Mouse (Mus musculus): ENCODE data around the gene Gm17416. TPM values are rescaled to one million over a fixed set of nuclear protein-coding genes. Genes with fewer than 3 reads are reported as not detected.

Gm17416 gene
- polyA plus RNA-seq (2014; fragmentation: Nextera tagmentation; extraction: Ambion mirVana), result not detected in 2 replicates

DNA sequence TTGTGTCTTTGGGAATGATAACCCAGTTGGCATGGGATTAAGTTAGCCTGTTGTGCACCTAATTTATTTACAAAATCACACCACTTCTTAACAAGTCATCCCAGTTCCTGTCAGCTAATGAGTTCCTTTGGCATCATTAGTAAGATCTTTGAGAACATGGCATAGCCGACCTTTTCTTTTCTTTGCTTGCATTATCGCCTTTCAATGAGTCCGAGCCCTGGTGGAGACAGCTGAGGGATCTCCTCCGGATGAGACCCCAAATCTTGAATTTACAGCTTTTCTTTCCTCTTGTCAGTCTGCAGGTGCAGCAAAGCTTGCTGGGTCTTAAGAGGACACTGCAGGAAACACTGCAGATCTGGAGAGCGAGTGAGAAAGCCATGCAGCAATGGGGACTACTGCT, at the start of gene Gm17416:
Gene Gm17416 (plus strand): TSS at position 301 of the 400 bp plus-strand sequence.
- Histone ChIP-seq H3K4me2 (ENCODE audit: low read depth, severe bottlenecking) (no peak within 1 kb of the TSS), H3K27ac (replicated peaks; ENCODE audit: low read depth, low read length) (no peak within 1 kb of the TSS), H3K4me3 (ENCODE audit: low read depth, low read length) (no peak within 1 kb of the TSS), H3K4me1 (ENCODE audit: control insufficient read depth, insufficient read depth, low read length) (no peaks in the 10 kb centered on the region), H3K27me3 (ENCODE audit: control insufficient read depth, insufficient read depth, low read length) (no peaks in the 10 kb centered on the region), H3K9me3 (ENCODE audit: control insufficient read depth, low read length) (no peaks in the 10 kb centered on the region), H3K9ac (ENCODE audit: low read length) (no peak within 1 kb of the TSS), H3K36me3 (ENCODE audit: control insufficient read depth, insufficient read depth, low read length) (no peaks in the 10 kb centered on the region)
- DNase-seq (ENCODE audit: low spot score) (no peak), ATAC-seq (ENCODE audit: insufficient number of reproducible peaks, low FRiP score, low TSS enrichment, low read depth) (no peak)
- WGBS, result 90% methylated on average over 5 of the region's 5 CpGs

DNA sequence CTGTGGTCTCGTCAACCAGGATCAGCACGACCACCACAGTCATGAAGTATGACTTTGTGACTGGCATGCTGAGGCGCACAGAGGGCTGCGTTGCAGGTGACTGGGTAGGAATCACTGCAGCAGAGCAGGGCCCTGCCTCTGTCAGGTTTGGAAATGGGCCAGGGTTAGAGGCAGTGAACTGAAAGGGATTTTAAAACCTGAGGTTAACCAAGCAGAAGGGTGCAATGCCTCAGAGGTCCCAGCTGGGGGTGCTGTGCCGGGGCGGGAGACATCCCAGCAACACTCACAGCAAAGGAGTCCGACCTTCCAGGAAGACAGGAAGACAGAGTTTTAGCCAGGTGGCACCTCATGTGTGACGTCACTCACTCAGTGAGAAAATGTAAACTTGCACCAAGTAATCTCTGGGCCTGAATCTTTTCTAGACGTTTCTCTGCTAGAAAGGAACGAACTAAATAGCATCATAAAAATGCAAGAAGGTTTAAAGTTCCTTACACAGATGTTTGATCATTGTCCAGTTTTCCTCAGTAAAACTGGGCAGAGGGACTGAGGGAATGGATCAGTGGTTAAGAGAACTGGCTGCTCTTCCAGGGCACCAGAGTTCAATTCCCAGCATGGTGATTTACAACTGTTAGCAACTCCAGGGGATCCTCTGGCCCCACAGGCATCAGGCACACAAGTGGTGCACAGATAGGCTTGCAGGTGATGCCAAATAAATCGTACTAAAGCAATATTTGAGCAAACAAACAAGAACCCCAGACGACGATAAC, 29.0 kb upstream of the Gm17416 start, which contains the start of gene Defb29:
Gene Defb29 (minus strand): TSS at position 155 of the 767 bp plus-strand sequence.
- Histone ChIP-seq H3K27me3 (ENCODE audit: control insufficient read depth, insufficient read depth, low read length) (no peaks in the 10 kb centered on the region), H3K9ac (ENCODE audit: low read length) (no peak within 1 kb of the TSS), H3K27ac (replicated peaks; ENCODE audit: low read depth, low read length) (no peak within 1 kb of the TSS), H3K4me2 (ENCODE audit: low read depth, severe bottlenecking) (no peak within 1 kb of the TSS), H3K4me3 (ENCODE audit: low read depth, low read length) (no peak within 1 kb of the TSS), H3K4me1 (ENCODE audit: control insufficient read depth, insufficient read depth, low read length) (no peaks in the 10 kb centered on the region), H3K36me3 (ENCODE audit: control insufficient read depth, insufficient read depth, low read length) (no peaks in the 10 kb centered on the region), H3K9me3 (ENCODE audit: control insufficient read depth, low read length) (no peaks in the 10 kb centered on the region)
- ATAC-seq (ENCODE audit: insufficient number of reproducible peaks, low FRiP score, low TSS enrichment, low read depth) (no peak), DNase-seq (ENCODE audit: low spot score) (no peak)
- 59% methylated on average over 13 of the region's 13 CpGs for WGBS

DNA sequence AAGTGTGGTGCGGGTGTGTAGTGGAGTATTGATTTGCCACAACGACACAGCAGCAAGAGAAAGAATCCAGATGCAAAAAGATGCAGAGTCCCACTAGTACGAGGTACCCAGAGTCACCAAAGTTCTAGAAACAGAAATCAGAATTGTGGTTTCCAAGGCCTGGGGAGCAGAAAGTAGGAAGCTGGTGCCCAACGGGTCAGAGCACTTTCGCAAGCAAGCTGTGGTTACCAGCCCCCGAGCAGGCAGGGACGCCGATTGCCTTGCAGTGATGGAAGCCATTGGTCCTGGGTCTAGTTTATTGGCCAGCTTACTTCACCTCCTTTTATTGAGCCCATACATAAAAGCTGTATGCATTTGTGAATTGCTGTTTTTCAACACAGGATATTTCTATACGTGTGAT, 27.2 kb upstream of the Gm17416 start:
- Histone ChIP-seq H3K27ac (replicated peaks; ENCODE audit: low read depth, low read length) (no peak overlapping the region), H3K4me1 (ENCODE audit: control insufficient read depth, insufficient read depth, low read length) (no peaks in the 10 kb centered on the region), H3K4me2 (ENCODE audit: low read depth, severe bottlenecking) (no peak overlapping the region), H3K36me3 (ENCODE audit: control insufficient read depth, insufficient read depth, low read length) (no peaks in the 10 kb centered on the region), H3K9me3 (ENCODE audit: control insufficient read depth, low read length) (no peaks in the 10 kb centered on the region), H3K27me3 (ENCODE audit: control insufficient read depth, insufficient read depth, low read length) (no peaks in the 10 kb centered on the region), H3K9ac (ENCODE audit: low read length) (no peak overlapping the region), H3K4me3 (ENCODE audit: low read depth, low read length) (no peak overlapping the region)
- DNase-seq (ENCODE audit: low spot score), result no peak
- 86% methylated on average over 9 of the region's 9 CpGs for WGBS
- no peak for ATAC-seq (ENCODE audit: insufficient number of reproducible peaks, low FRiP score, low TSS enrichment, low read depth)

DNA sequence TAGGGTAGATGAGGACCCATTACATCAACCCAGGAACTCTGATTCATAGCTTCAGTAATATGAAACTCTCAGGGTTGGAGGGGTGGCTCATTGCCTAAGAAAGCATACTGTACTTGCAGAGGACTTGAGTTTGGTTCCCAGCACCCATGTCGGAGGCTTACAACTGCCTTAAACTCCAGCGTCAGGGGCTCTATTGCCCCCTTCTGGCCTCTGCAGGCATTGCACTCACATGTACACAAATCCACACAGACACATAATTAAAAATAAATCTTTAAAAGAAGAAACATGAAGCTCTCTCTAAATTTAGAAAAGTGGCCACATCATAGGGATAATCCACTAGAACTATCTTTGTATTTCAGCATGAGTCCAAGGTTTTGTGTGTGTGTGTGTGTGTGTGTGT, 26.2 kb upstream of the Gm17416 start:
- Histone ChIP-seq H3K4me1 (ENCODE audit: control insufficient read depth, insufficient read depth, low read length) (no peaks in the 10 kb centered on the region), H3K9ac (ENCODE audit: low read length) (no peak overlapping the region), H3K9me3 (ENCODE audit: control insufficient read depth, low read length) (no peaks in the 10 kb centered on the region), H3K27ac (replicated peaks; ENCODE audit: low read depth, low read length) (no peak overlapping the region), H3K4me2 (ENCODE audit: low read depth, severe bottlenecking) (no peak overlapping the region), H3K36me3 (ENCODE audit: control insufficient read depth, insufficient read depth, low read length) (no peaks in the 10 kb centered on the region), H3K4me3 (ENCODE audit: low read depth, low read length) (no peak overlapping the region), H3K27me3 (ENCODE audit: control insufficient read depth, insufficient read depth, low read length) (no peaks in the 10 kb centered on the region)
- DNase-seq (ENCODE audit: low spot score), result no peak
- ATAC-seq (ENCODE audit: insufficient number of reproducible peaks, low FRiP score, low TSS enrichment, low read depth), result no peak
- WGBS, result 75% methylated on average over 2 of the region's 2 CpGs

DNA sequence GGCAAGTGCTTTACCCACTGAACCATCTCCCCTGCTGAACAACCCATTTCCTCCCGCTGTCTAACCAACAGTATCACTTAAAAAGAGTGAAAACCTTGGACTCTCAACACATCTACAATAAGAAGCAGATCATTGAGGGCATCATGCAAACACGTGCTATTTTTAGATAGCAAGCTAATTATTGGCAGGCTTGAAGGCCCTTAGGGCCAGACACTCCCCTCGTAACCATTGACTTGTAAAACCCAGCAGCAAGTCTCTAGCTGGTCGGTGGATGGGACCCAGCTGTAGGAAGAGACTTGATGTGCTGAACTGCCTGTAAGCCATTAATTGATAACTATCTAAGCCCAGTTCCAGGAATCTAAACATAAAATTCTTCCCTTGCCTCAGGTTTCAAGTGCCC, 25.7 kb upstream of the Gm17416 start:
- DNase-seq (ENCODE audit: low spot score) (no peak), ATAC-seq (ENCODE audit: insufficient number of reproducible peaks, low FRiP score, low TSS enrichment, low read depth) (no peak)
- Histone ChIP-seq H3K36me3 (ENCODE audit: control insufficient read depth, insufficient read depth, low read length) (no peaks in the 10 kb centered on the region), H3K4me1 (ENCODE audit: control insufficient read depth, insufficient read depth, low read length) (no peaks in the 10 kb centered on the region), H3K4me2 (ENCODE audit: low read depth, severe bottlenecking) (no peak overlapping the region), H3K9ac (ENCODE audit: low read length) (no peak overlapping the region), H3K27me3 (ENCODE audit: control insufficient read depth, insufficient read depth, low read length) (no peaks in the 10 kb centered on the region), H3K27ac (replicated peaks; ENCODE audit: low read depth, low read length) (no peak overlapping the region), H3K4me3 (ENCODE audit: low read depth, low read length) (no peak overlapping the region), H3K9me3 (ENCODE audit: control insufficient read depth, low read length) (no peaks in the 10 kb centered on the region)
- WGBS, result 66% methylated on average over 4 of the region's 4 CpGs

DNA sequence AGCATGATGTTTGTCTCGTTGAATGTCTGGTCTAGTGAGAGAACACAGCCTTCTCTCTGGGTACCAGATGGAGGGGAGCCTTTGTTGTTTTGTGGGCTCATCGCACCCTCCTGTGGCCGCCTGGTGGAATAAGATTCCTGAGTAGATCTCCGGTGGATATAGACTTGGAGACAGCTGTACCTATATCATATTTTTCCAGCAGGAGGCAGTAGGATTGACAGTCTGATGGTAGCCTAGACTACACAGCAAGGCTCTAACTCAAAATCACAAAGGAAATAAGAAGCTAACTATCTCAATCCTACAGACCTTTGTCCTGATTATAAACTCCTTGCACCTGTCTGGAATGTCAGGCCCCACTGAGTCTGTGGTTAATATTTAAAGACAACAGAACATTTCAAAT, 24.4 kb upstream of the Gm17416 start:
- no peak overlapping the region for H3K9ac ChIP-seq (ENCODE audit: low read length)
- no peak for ATAC-seq (ENCODE audit: insufficient number of reproducible peaks, low FRiP score, low TSS enrichment, low read depth)
- WGBS, result 20% methylated on average over 4 of the region's 4 CpGs
- no peak overlapping the region for H3K4me3 ChIP-seq (ENCODE audit: low read depth, low read length)
- no peaks in the 10 kb centered on the region for H3K36me3 ChIP-seq (ENCODE audit: control insufficient read depth, insufficient read depth, low read length)
- H3K4me1 ChIP-seq (ENCODE audit: control insufficient read depth, insufficient read depth, low read length), result no peaks in the 10 kb centered on the region
- no peaks in the 10 kb centered on the region for H3K9me3 ChIP-seq (ENCODE audit: control insufficient read depth, low read length)
- H3K27me3 ChIP-seq (ENCODE audit: control insufficient read depth, insufficient read depth, low read length), result no peaks in the 10 kb centered on the region
- no peak overlapping the region for H3K27ac ChIP-seq (replicated peaks; ENCODE audit: low read depth, low read length)
- DNase-seq (ENCODE audit: low spot score), result peak; percentile 48
- H3K4me2 ChIP-seq (ENCODE audit: low read depth, severe bottlenecking), result no peak overlapping the region

DNA sequence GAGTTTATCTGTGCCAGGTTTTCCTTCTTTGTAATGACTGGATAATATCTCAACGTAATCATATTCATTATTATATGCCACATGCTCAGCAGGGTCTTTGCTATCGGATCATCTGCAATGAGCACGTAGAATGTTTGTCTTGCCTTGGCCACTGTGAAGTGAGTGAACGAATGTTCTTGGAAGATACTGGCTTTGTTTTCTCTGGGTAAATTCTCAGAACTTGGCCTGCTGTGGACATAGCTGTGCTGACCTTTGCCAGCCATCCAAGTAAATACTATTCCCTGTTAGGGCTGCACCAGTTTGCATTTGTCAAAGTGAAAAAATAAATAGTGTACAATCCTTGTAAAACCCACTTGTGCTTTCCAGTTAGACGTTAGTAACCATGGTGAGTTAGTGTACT, 21.0 kb upstream of the Gm17416 start:
- Histone ChIP-seq H3K4me3 (ENCODE audit: low read depth, low read length) (no peak overlapping the region), H3K9ac (ENCODE audit: low read length) (no peak overlapping the region), H3K4me2 (ENCODE audit: low read depth, severe bottlenecking) (no peak overlapping the region), H3K27me3 (ENCODE audit: control insufficient read depth, insufficient read depth, low read length) (no peaks in the 10 kb centered on the region), H3K9me3 (ENCODE audit: control insufficient read depth, low read length) (no peaks in the 10 kb centered on the region), H3K36me3 (ENCODE audit: control insufficient read depth, insufficient read depth, low read length) (no peaks in the 10 kb centered on the region), H3K27ac (replicated peaks; ENCODE audit: low read depth, low read length) (no peak overlapping the region), H3K4me1 (ENCODE audit: control insufficient read depth, insufficient read depth, low read length) (no peaks in the 10 kb centered on the region)
- no peak for ATAC-seq (ENCODE audit: insufficient number of reproducible peaks, low FRiP score, low TSS enrichment, low read depth)
- 82% methylated on average over 5 of the region's 5 CpGs for WGBS
- DNase-seq (ENCODE audit: low spot score), result no peak

DNA sequence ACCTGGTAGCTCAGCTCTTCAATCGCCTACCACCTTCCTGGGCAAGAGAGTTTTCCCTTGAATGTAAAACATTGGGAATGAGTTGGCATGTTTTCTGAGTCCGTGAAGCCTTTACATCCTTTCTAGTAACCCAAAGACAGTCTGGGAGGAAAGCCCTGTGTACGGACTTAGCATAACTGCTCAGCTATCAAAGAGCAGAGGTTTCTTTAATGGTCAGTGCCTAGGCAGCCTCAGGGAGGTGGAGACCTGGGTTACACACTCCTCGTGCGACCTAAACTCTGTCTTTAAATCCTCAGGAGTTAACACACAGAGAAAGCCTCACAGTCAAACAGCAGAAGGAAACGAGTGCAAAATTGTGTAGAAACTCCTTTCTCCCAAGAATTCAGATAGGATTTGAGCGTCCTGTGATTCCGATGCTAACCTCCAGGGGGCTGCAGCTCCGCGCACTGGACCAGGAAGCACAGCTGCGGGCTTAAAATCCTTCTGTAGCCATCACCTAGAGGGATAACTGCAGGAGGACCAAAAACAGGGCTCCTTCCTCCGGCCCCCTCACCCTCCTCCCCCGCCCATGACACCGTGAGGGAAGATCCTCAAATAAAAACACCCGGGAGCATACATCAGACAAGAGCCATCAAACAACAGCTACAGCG, 15.2 kb upstream of the Gm17416 start:
- ATAC-seq (ENCODE audit: insufficient number of reproducible peaks, low FRiP score, low TSS enrichment, low read depth) (no peak), DNase-seq (ENCODE audit: low spot score) (peak; percentile 83)
- no peaks in the 10 kb centered on the region for H3K9me3 ChIP-seq (ENCODE audit: control insufficient read depth, low read length)
- H3K4me2 ChIP-seq (ENCODE audit: low read depth, severe bottlenecking), result peak overlapping the region; percentile 29; the same call in 1 of the 2 replicates
- no peaks in the 10 kb centered on the region for H3K4me1 ChIP-seq (ENCODE audit: control insufficient read depth, insufficient read depth, low read length)
- no peaks in the 10 kb centered on the region for H3K27me3 ChIP-seq (ENCODE audit: control insufficient read depth, insufficient read depth, low read length)
- H3K4me3 ChIP-seq (ENCODE audit: low read depth, low read length), result no peak overlapping the region
- H3K9ac ChIP-seq (ENCODE audit: low read length), result no peak overlapping the region
- H3K36me3 ChIP-seq (ENCODE audit: control insufficient read depth, insufficient read depth, low read length), result no peaks in the 10 kb centered on the region
- H3K27ac ChIP-seq (replicated peaks; ENCODE audit: low read depth, low read length), result no peak overlapping the region
- 14% methylated on average over 16 of the region's 16 CpGs for WGBS
